Mouse (Mus musculus): ENCODE measurements around the gene Scml4. TPM values are rescaled to one million over a fixed set of nuclear protein-coding genes. Genes with fewer than 3 reads are reported as not detected.

The Scml4 gene
- polyA plus RNA-seq, 1 experiment from 2014 or later = 4.9 TPM

DNA sequence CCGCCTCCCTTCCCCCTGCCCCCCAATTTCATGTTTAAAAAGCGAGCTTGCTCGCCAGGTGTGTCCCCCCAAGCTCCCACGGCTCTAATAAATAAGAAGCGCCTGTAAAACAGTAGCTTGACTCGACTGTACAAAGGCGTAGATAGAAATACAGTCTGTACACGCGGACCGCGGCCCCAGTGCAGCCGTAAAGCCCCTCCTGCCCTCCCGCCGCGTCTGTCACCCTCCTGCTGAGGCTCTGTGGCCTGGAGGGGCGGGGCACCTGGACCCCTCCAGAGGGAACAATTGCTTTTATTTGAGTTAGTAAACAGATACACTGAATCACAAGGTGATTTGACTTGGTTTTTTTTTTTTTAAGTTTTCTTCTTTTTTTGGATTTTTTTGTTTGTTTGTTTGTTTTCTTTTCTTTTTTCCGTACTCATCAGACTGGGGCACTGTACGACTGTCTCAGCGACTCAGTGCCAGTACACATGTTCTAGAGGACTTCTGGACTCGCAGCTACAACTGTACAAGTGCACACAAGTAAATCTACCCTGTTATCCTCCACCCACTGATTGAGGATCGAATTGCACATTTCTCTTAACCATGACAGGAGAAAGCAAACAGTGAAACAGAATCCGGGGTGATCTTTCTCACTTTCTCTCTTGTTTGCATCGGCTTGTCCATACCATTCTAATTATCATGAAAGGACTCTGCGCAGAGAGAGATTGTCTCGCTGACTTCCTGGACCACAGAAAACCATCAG lies 142.7 kb downstream of the Scml4 start:
- H3K36me3 ChIP-seq = 0 out of 2 replicates have a peak, but pooled peaks cover 9% of the 10 kb centered on the region
- 5% methylated on average over 25 of the region's 25 CpGs for WGBS

GRCm38 (mm10) chr10:43003466-43003757 lies 143.2 kb downstream of the Scml4 start:
- 32% methylated on average over 5 of the region's 5 CpGs for WGBS
- ATAC-seq (ENCODE audit: low read depth) = no peak
- Histone ChIP-seq H3K4me3 (no peak overlapping the region), H3K27me3 (no peaks in the 10 kb centered on the region), H3K4me2 (peak overlapping the region; percentile 60; the same call in 1 of the 2 replicates), H3K4me1 (replicated peaks) (peaks cover 27% of the 10 kb centered on the region), H3K9ac (peak overlapping the region; percentile 3; the same call in 1 of the 2 replicates), H3K27ac (replicated peaks) (no peak overlapping the region), H3K36me3 (0 out of 2 replicates have a peak, but pooled peaks cover 9% of the 10 kb centered on the region), H3K9me3 (no peaks in the 10 kb centered on the region)

More for the DNA sequence above, 142.7 kb downstream of the Scml4 start:
- Histone ChIP-seq H3K4me3 (peak overlapping the region; percentile 30), H3K9ac (peak overlapping the region; percentile 43; the same call in 1 of the 2 replicates), H3K4me1 (replicated peaks) (peaks cover 27% of the 10 kb centered on the region), H3K27ac (replicated peaks) (no peak overlapping the region), H3K4me2 (peak overlapping the region; percentile 60), H3K27me3 (no peaks in the 10 kb centered on the region), H3K9me3 (no peaks in the 10 kb centered on the region)
- 0 out of 2 replicates have a peak, but pooled peaks have one; percentile 41 for ATAC-seq (ENCODE audit: low read depth)

DNA sequence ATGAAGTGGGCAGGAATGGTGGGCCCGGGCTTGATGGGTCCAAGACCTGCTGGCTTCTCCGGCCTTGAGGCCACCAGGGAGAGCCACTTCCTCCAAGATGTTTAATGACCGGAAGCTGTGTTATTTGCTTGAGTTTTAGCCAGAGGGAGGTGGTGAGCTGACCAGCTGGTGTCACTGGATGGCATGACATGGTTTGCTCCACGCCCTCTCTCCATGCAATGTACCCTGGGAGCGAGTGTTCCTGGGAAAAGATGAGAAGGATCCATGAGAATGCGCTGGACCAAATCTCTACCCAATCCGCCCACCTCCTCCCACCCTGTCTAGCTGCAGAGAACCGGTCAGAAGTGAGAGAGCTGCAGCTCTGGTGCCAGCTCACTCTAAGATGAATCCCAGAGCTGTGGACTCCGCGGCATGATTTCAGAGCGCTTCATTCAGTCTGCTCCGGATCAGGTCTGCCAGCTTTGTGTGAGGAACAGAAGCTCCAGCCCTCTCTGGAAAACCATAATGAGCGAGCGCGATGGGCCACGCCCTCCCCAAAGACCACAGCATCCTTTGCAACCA lies 144.1 kb downstream of the Scml4 start:
- no peak for ATAC-seq (ENCODE audit: low read depth)
- no peak overlapping the region for H3K4me2 ChIP-seq
- H3K4me3 ChIP-seq = no peak overlapping the region
- H3K4me1 ChIP-seq (replicated peaks) = peaks cover 27% of the 10 kb centered on the region
- 90% methylated on average over 16 of the region's 16 CpGs for WGBS
- no peak overlapping the region for H3K27ac ChIP-seq (replicated peaks)
- H3K36me3 ChIP-seq = 0 out of 2 replicates have a peak, but pooled peaks cover 9% of the 10 kb centered on the region
- no peak overlapping the region for H3K9ac ChIP-seq
- no peaks in the 10 kb centered on the region for H3K27me3 ChIP-seq
- H3K9me3 ChIP-seq = no peaks in the 10 kb centered on the region

GRCm38 (mm10) chr10:43005031-43005430 lies 144.9 kb downstream of the Scml4 start:
- H3K9ac ChIP-seq = no peak overlapping the region
- 81% methylated on average over 4 of the region's 4 CpGs for WGBS

GRCm38 (mm10) chr10:43005677-43006076 lies 145.5 kb downstream of the Scml4 start:
- H3K4me3 ChIP-seq = no peak overlapping the region
- no peak overlapping the region for H3K27ac ChIP-seq (replicated peaks)
- no peak overlapping the region for H3K4me2 ChIP-seq
- no peaks in the 10 kb centered on the region for H3K27me3 ChIP-seq
- 85% methylated on average over 7 of the region's 7 CpGs for WGBS
- no peak overlapping the region for H3K9ac ChIP-seq
- H3K4me1 ChIP-seq (replicated peaks) = peaks cover 27% of the 10 kb centered on the region
- H3K9me3 ChIP-seq = no peaks in the 10 kb centered on the region
- H3K36me3 ChIP-seq = 0 out of 2 replicates have a peak, but pooled peaks cover 9% of the 10 kb centered on the region
- no peak for ATAC-seq (ENCODE audit: low read depth)

More at GRCm38 (mm10) chr10:43005031-43005430, 144.9 kb downstream of the Scml4 start:
- Histone ChIP-seq H3K4me3 (no peak overlapping the region), H3K36me3 (0 out of 2 replicates have a peak, but pooled peaks cover 9% of the 10 kb centered on the region), H3K9me3 (no peaks in the 10 kb centered on the region), H3K4me2 (no peak overlapping the region), H3K4me1 (replicated peaks) (peaks cover 27% of the 10 kb centered on the region), H3K27me3 (no peaks in the 10 kb centered on the region), H3K27ac (replicated peaks) (no peak overlapping the region)
- ATAC-seq (ENCODE audit: low read depth) = no peak

DNA sequence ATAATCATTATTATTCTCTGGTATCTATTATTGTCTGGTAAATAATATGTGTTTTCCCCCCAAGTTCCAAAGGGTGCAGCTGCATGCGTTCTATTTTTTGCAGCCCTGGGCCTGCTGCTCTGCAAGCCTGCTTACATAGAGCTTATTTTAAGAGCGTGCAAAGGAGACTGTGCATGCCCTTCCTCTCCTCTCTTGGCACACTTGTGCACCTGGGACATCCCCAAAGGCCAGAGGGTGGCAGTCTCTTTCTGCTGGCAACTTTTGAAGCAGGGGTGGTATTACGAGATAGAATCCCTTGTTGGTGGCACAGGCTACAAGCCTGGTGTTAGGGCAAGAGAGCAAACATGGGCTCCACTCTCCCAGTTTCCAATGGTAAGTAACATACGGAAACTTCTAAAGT lies 146.4 kb downstream of the Scml4 start:
- Histone ChIP-seq H3K4me3 (no peak overlapping the region), H3K27ac (replicated peaks) (no peak overlapping the region), H3K9me3 (no peaks in the 10 kb centered on the region), H3K9ac (no peak overlapping the region), H3K4me1 (replicated peaks) (peaks cover 26% of the 10 kb centered on the region), H3K4me2 (no peak overlapping the region), H3K27me3 (no peaks in the 10 kb centered on the region), H3K36me3 (0 out of 2 replicates have a peak, but pooled peaks cover 9% of the 10 kb centered on the region)
- WGBS = 82% methylated on average over 4 of the region's 4 CpGs
- ATAC-seq (ENCODE audit: low read depth) = no peak

DNA sequence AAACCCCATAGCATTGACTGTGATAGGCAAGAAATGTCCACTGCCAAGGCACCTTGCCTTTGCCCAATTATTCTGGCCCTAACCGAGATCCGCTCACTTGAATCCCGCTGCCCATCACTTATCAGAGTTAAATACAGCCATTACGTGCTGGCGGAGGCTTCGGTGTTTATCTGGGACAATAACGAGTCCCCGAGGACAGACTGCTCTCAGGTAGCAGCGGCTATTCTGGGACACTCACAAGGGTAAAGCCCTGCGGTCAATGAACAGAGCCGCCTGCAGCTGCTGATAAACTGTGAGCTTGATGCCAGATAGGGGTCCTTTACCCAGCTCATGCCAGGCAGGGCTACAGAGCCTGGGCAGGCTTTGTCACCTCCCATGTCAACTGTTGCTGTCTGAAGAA lies 147.9 kb downstream of the Scml4 start:
- Histone ChIP-seq H3K36me3 (0 out of 2 replicates have a peak, but pooled peaks cover 9% of the 10 kb centered on the region), H3K4me3 (no peak overlapping the region), H3K27ac (replicated peaks) (no peak overlapping the region), H3K4me1 (replicated peaks) (peaks cover 10% of the 10 kb centered on the region), H3K9ac (no peak overlapping the region), H3K9me3 (no peaks in the 10 kb centered on the region), H3K27me3 (no peaks in the 10 kb centered on the region), H3K4me2 (no peak overlapping the region)
- 63% methylated on average over 11 of the region's 11 CpGs for WGBS
- ATAC-seq (ENCODE audit: low read depth) = no peak

Other genes starting within 250 kb of the Scml4 start
- 25.6 and 26.1 TPM in 2 replicates for gene Sec63, start 98.9 kb upstream of the Scml4 start, polyA plus RNA-seq (2015; fragmentation: Nextera tagmentation; extraction: Ambion mirVana)

Measured in neural tube, embryonic 13.5 days (tissue).